Mouse (Mus musculus) limb, embryonic 11.5 days (tissue): Measurements from ENCODE around the gene Tctex1d2. TPM values are rescaled to one million over a fixed set of nuclear protein-coding genes. Genes with fewer than 3 reads are reported as not detected.

Experiments used
- ATAC-seq: fragments of 200-750 bp; cut with Nextera tagmentation; 2 replicates; pipeline ENCODE4 v1.8.0; 2017; ENCODE audit warnings: low read depth; ENCODE audit not compliant: insufficient number of reproducible peaks, low FRiP score, low TSS enrichment
- DNase-seq: peaks from one replicate; pipeline ENCODE4 v3.0.0-alpha.2; 2015; ENCODE audit warnings: low spot score
- H3K27ac ChIP-seq: fragments of 300-500 bp; sonication (generic); replicated peaks from 2 replicates; pipeline ENCODE4 v1.5.1; 2014; ENCODE audit warnings: low read depth, mild to moderate bottlenecking, low read length
- H3K27me3 ChIP-seq: fragments of 300-500 bp; sonication (generic); 2 replicates; pipeline ENCODE4 v1.6.1; 2014; ENCODE audit warnings: mild to moderate bottlenecking, low read length, mixed read lengths; ENCODE audit not compliant: control insufficient read depth, insufficient read depth
- H3K36me3 ChIP-seq: fragments of 300-500 bp; sonication (generic); 2 replicates; pipeline ENCODE4 v1.6.1; 2014; ENCODE audit warnings: mild to moderate bottlenecking, low read length, moderate library complexity, mixed read lengths; ENCODE audit not compliant: control insufficient read depth, insufficient read depth
- H3K4me1 ChIP-seq: fragments of 300-500 bp; sonication (generic); 2 replicates; pipeline ENCODE4 v1.6.1; 2014; ENCODE audit warnings: low read length, mixed read lengths; ENCODE audit not compliant: control insufficient read depth, insufficient read depth
- H3K4me2 ChIP-seq: fragments of 300-500 bp; sonication (generic); 2 replicates; pipeline ENCODE4 v1.6.1; 2014; ENCODE audit warnings: low read depth, mild to moderate bottlenecking, moderate library complexity; ENCODE audit not compliant: severe bottlenecking
- H3K4me3 ChIP-seq: fragments of 300-500 bp; sonication (generic); 2 replicates; pipeline ENCODE4 v1.5.1; 2014; ENCODE audit warnings: low read depth, low read length
- H3K9ac ChIP-seq: fragments of 300-500 bp; sonication (generic); 2 replicates; pipeline ENCODE4 v1.6.1; 2014; ENCODE audit warnings: mild to moderate bottlenecking, low read length
- H3K9me3 ChIP-seq: fragments of 300-500 bp; sonication (generic); 2 replicates; pipeline ENCODE4 v1.6.1; 2016; ENCODE audit warnings: low read length; ENCODE audit not compliant: control insufficient read depth
- WGBS: fragments of 180-500 bp; shearing (Covaris S2); extraction: QIAGEN DNeasy Blood & Tissue Kit; methylation state at CpG from one replicate; pipeline ENCODE4 v1.1.7; 2014; 5-methylcytosine and 5-hydroxymethylcytosine counted together
- polyA plus RNA-seq: library from polyadenylated mRNA; unstranded; fragments of >200 nt; fragmentation: Nextera tagmentation; extraction: Ambion mirVana; gene quantifications from 2 replicates; pipeline ENCODE4 v1.2.1, GENCODE M21; 2014

Tctex1d2 gene
- polyA plus RNA-seq, 1 experiment from 2014 or later: 32.1 TPM

- no peak for DNase-seq
- Histone ChIP-seq H3K4me2 (no peak overlapping the region), H3K4me1 (no peaks in the 10 kb centered on the region), H3K27me3 (no peaks in the 10 kb centered on the region), H3K36me3 (no peaks in the 10 kb centered on the region), H3K4me3 (no peak overlapping the region), H3K9ac (no peak overlapping the region), H3K9me3 (no peaks in the 10 kb centered on the region), H3K27ac (no peak overlapping the region)
- 92% methylated on average over 16 of the region's 16 CpGs for WGBS
- no peak for ATAC-seq
These were observed 43.4 kb downstream of the Tctex1d2 start for GRCm38 (mm10) chr16:32462950-32463349.

GRCm38 (mm10) chr16:32463426-32463825 is 43.9 kb downstream of the Tctex1d2 start:
- no peak overlapping the region for H3K27ac ChIP-seq
- ATAC-seq: no peak
- no peaks in the 10 kb centered on the region for H3K9me3 ChIP-seq
- DNase-seq: no peak
- H3K4me2 ChIP-seq: no peak overlapping the region
- no peaks in the 10 kb centered on the region for H3K36me3 ChIP-seq
- WGBS: 87% methylated on average over 2 of the region's 2 CpGs
- H3K9ac ChIP-seq: no peak overlapping the region
- no peaks in the 10 kb centered on the region for H3K4me1 ChIP-seq
- H3K4me3 ChIP-seq: no peak overlapping the region
- no peaks in the 10 kb centered on the region for H3K27me3 ChIP-seq

DNA sequence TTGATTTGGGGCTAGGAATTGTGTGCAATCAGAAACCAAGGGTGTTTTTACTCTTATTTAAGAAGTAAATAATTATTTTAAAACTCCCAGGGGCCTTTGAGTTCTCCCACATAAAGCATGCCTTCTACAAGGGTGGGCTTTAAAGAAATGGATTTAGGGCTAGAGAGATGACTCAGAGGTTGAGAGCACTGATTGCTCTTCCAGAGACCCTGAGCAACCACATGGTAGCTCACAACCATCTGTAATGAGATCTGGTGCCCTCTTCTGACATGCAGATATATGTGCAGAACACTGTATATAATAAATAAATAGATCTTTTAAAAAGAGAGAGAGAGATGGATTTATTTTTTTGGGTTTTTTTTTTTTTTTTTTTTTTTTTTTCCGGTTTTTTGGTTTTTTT is 45.4 kb downstream of the Tctex1d2 start:
- Histone ChIP-seq H3K4me2 (no peak overlapping the region), H3K9ac (no peak overlapping the region), H3K36me3 (no peaks in the 10 kb centered on the region), H3K27me3 (no peaks in the 10 kb centered on the region), H3K9me3 (no peaks in the 10 kb centered on the region), H3K4me1 (no peaks in the 10 kb centered on the region), H3K4me3 (no peak overlapping the region), H3K27ac (no peak overlapping the region)
- DNase-seq (no peak), ATAC-seq (no peak)
- WGBS: no CpG with 5 or more reads among the region's 1 CpGs

- WGBS: 56% methylated on average over 3 of the region's 3 CpGs
- no peaks in the 10 kb centered on the region for H3K27me3 ChIP-seq
- no peak overlapping the region for H3K27ac ChIP-seq
- no peak overlapping the region for H3K4me3 ChIP-seq
- H3K4me1 ChIP-seq: no peaks in the 10 kb centered on the region
- peaks cover 2% of the 10 kb centered on the region; the same call in 1 of the 2 replicates for H3K36me3 ChIP-seq
- H3K4me2 ChIP-seq: no peak overlapping the region
- DNase-seq (no peak), ATAC-seq (no peak)
- H3K9me3 ChIP-seq: no peaks in the 10 kb centered on the region
- H3K9ac ChIP-seq: no peak overlapping the region
These were observed 49.0 kb downstream of the Tctex1d2 start for GRCm38 (mm10) chr16:32468488-32468887.

- no peaks in the 10 kb centered on the region for H3K4me1 ChIP-seq
- no peaks in the 10 kb centered on the region for H3K27me3 ChIP-seq
- no peak for DNase-seq
- no peak overlapping the region for H3K27ac ChIP-seq
- H3K9me3 ChIP-seq: no peaks in the 10 kb centered on the region
- ATAC-seq: no peak
- no peak overlapping the region for H3K9ac ChIP-seq
- H3K36me3 ChIP-seq: peaks cover 2% of the 10 kb centered on the region; the same call in 1 of the 2 replicates
- WGBS: 80% methylated on average over 5 of the region's 5 CpGs
- no peak overlapping the region for H3K4me3 ChIP-seq
- no peak overlapping the region for H3K4me2 ChIP-seq
These were observed 50.1 kb downstream of the Tctex1d2 start for GRCm38 (mm10) chr16:32469404-32470105.

- DNase-seq: no peak
- no peak for ATAC-seq
- Histone ChIP-seq H3K4me1 (no peaks in the 10 kb centered on the region), H3K4me2 (no peak overlapping the region), H3K9ac (no peak overlapping the region), H3K27ac (no peak overlapping the region), H3K4me3 (no peak overlapping the region), H3K27me3 (no peaks in the 10 kb centered on the region), H3K9me3 (no peaks in the 10 kb centered on the region), H3K36me3 (peaks cover 2% of the 10 kb centered on the region; the same call in 1 of the 2 replicates)
- 86% methylated on average over 7 of the region's 7 CpGs for WGBS
These were observed 52.9 kb downstream of the Tctex1d2 start for GRCm38 (mm10) chr16:32472276-32473015.

- Histone ChIP-seq H3K27ac (no peak overlapping the region), H3K4me2 (no peak overlapping the region), H3K9ac (no peak overlapping the region), H3K4me1 (no peaks in the 10 kb centered on the region), H3K4me3 (no peak overlapping the region), H3K9me3 (no peaks in the 10 kb centered on the region), H3K27me3 (no peaks in the 10 kb centered on the region), H3K36me3 (0 out of 2 replicates have a peak, but pooled peaks cover 2% of the 10 kb centered on the region)
- ATAC-seq: no peak
- 84% methylated on average over 6 of the region's 6 CpGs for WGBS
- no peak for DNase-seq
These were observed 57.8 kb downstream of the Tctex1d2 start for GRCm38 (mm10) chr16:32477315-32477714.
